ENCODE assay signal across 28 mouse cellular contexts in genomic region chr2:59539796-59540195, GRCm38 (mm10). TPM values are rescaled to one million over a fixed set of nuclear protein-coding genes. Genes with fewer than 3 reads are reported as not detected.
DNase-seq lines count a peak whose midpoint lies in the region; ATAC-seq and TF ChIP-seq lines count a peak whose summit lies in the region.
"Had no signal": no experiment of that assay in that cellular context is flagged by ENCODE, and none has a peak within 500 bp of the region (broad histone marks: within the 10 kb centered on the region; RNA-seq: fewer than 3 reads in every experiment).

No protein-coding gene starts in this region.

- H3K27me3 ChIP-seq in heart, embryonic 14.5 days (ENCODE audit: control insufficient read depth, insufficient read depth, low read length), result no peaks in the 10 kb centered on the region
- no peaks in the 10 kb centered on the region for H3K27me3 ChIP-seq in midbrain, embryonic 11.5 days (ENCODE audit: control insufficient read depth, insufficient read depth, low read length)
- 0 out of 2 replicates have a peak, but pooled peaks cover 3% of the 10 kb centered on the region for H3K27me3 ChIP-seq in midbrain, postnatal 0 days (ENCODE audit: insufficient read depth, low read length)
- H3K27me3 ChIP-seq: embryonic facial prominence, embryonic 15.5 days; limb, embryonic 12.5 days; liver, embryonic 12.5 days had no signal

- intact Hi-C loops in gastrocnemius, adult 2 months (cut with DNase I), result no loop called here
- intact Hi-C loops in heart, postnatal 14 days (cut with DNase I), result loop anchor here (5.0 to 10.0 kb wide), 2 partner anchors 73 to 665 kb away; partner anchors contain the start of genes Baz2b, March7 and Tanc1

- no peak for TF ChIP-seq CTCF in gastrocnemius, adult 2 months (IDR thresholded peaks at IDR 0.05)
- no peak for TF ChIP-seq CTCF in midbrain, postnatal 0 days (IDR thresholded peaks at IDR 0.05)

- DNase-seq in gastrocnemius, adult 2 months, result no peak
- DNase-seq in gastrocnemius, postnatal 25 days, result no peak
- no peak for DNase-seq in heart, postnatal 14 days
- DNase-seq in midbrain, embryonic 11.5 days (ENCODE audit: low spot score, missing footprints), result peak; percentile 28
- no peak for DNase-seq in midbrain, postnatal 0 days (ENCODE audit: low spot score)
- DNase-seq in thymus, adult 18-20 months, result no peak
- DNase-seq: adrenal gland, postnatal 36 days; cerebellum, adult 11 months; cerebellum, adult 9-11 months; kidney, postnatal 25 days; layer of hippocampus, postnatal 36 days; lung, adult 18-20 months; thymus, postnatal 14 days had no signal

- WGBS in heart, embryonic 14.5 days, result 55% methylated on average over 4 of the region's 4 CpGs
- WGBS in midbrain, embryonic 11.5 days, result 71% methylated on average over 4 of the region's 4 CpGs
- WGBS in midbrain, postnatal 0 days, result 68% methylated on average over 4 of the region's 4 CpGs

- H3K4me2 ChIP-seq in heart, embryonic 14.5 days (ENCODE audit: low read length), result no peak overlapping the region
- no peak overlapping the region for H3K4me2 ChIP-seq in midbrain, embryonic 11.5 days
- no peak overlapping the region for H3K4me2 ChIP-seq in midbrain, postnatal 0 days (ENCODE audit: low read depth, low read length, poor library complexity, severe bottlenecking)
- H3K4me2 ChIP-seq: embryonic facial prominence, embryonic 15.5 days; hindbrain, embryonic 12.5 days; limb, embryonic 12.5 days; liver, embryonic 12.5 days; midbrain, embryonic 13.5 days had no signal

- ATAC-seq in heart, embryonic 14.5 days (ENCODE audit: insufficient number of reproducible peaks, insufficient read depth, low FRiP score, low read depth), result no peak
- no peak for ATAC-seq in midbrain, embryonic 11.5 days (ENCODE audit: low FRiP score)
- no peak for ATAC-seq in midbrain, postnatal 0 days (ENCODE audit: low FRiP score)
- ATAC-seq: CD4-positive, CD25-positive, alpha-beta regulatory T cell, adult 4 months; forebrain, embryonic 16.5 days; intestine, postnatal 0 days; liver, embryonic 12.5 days; midbrain, embryonic 13.5 days had no signal

- H3K4me3 ChIP-seq in gastrocnemius, adult 2 months, result no peak overlapping the region
- H3K4me3 ChIP-seq in heart, embryonic 14.5 days (ENCODE audit: control insufficient read depth in 1 of 2, insufficient read depth in 1 of 2, low read depth in 1 of 2, low read length in 2 of 2), result no peak overlapping the region
- H3K4me3 ChIP-seq in midbrain, embryonic 11.5 days (ENCODE audit: low read depth, low read length), result no peak overlapping the region
- no peak overlapping the region for H3K4me3 ChIP-seq in midbrain, postnatal 0 days (ENCODE audit: low read depth, low read length)
- H3K4me3 ChIP-seq: embryonic facial prominence, embryonic 15.5 days; hindbrain, embryonic 12.5 days; limb, embryonic 12.5 days; liver, embryonic 12.5 days; midbrain, embryonic 13.5 days had no signal

- peak overlapping the region; percentile 25; the same call in 1 of the 2 replicates for H3K27ac ChIP-seq in gastrocnemius, adult 2 months
- H3K27ac ChIP-seq in heart, embryonic 14.5 days (replicated peaks in 1 of 2; ENCODE audit: control insufficient read depth in 1 of 2, insufficient read depth in 1 of 2, low read depth in 2 of 2, low read length in 2 of 2), result peak overlapping the region; percentile 48 to 49; a peak in 2 of 4 replicates
- H3K27ac ChIP-seq in midbrain, embryonic 11.5 days (ENCODE audit: low read depth, low read length), result no peak overlapping the region
- no peak overlapping the region for H3K27ac ChIP-seq in midbrain, postnatal 0 days (ENCODE audit: low read depth, low read length)
- H3K27ac ChIP-seq: embryonic facial prominence, embryonic 15.5 days; hindbrain, embryonic 12.5 days; limb, embryonic 12.5 days; liver, embryonic 12.5 days; midbrain, embryonic 13.5 days; stomach, postnatal 0 days had no signal

- H3K36me3 ChIP-seq in heart, embryonic 14.5 days (ENCODE audit: control insufficient read depth, insufficient read depth, low read length), result no peaks in the 10 kb centered on the region
- no peaks in the 10 kb centered on the region for H3K36me3 ChIP-seq in midbrain, embryonic 11.5 days (ENCODE audit: control insufficient read depth, insufficient read depth, low read length)
- H3K36me3 ChIP-seq in midbrain, postnatal 0 days (ENCODE audit: insufficient read depth, low read length), result no peaks in the 10 kb centered on the region
- H3K36me3 ChIP-seq: embryonic facial prominence, embryonic 15.5 days; hindbrain, embryonic 12.5 days; limb, embryonic 12.5 days; liver, embryonic 12.5 days; midbrain, embryonic 13.5 days had no signal

- no peaks in the 10 kb centered on the region for H3K9me3 ChIP-seq in heart, embryonic 14.5 days (ENCODE audit: control insufficient read depth, low read length)
- no peaks in the 10 kb centered on the region for H3K9me3 ChIP-seq in midbrain, embryonic 11.5 days (ENCODE audit: control insufficient read depth, low read length)
- no peaks in the 10 kb centered on the region for H3K9me3 ChIP-seq in midbrain, postnatal 0 days (ENCODE audit: low read length)
- H3K9me3 ChIP-seq: embryonic facial prominence, embryonic 15.5 days; hindbrain, embryonic 12.5 days; limb, embryonic 12.5 days; liver, embryonic 12.5 days; midbrain, embryonic 13.5 days had no signal

- H3K4me1 ChIP-seq in heart, embryonic 14.5 days (ENCODE audit: control insufficient read depth in 2 of 2, insufficient read depth in 2 of 2, low read length in 2 of 2), result peaks cover 6 to 9% of the 10 kb centered on the region in 2 experiments
- peaks cover 10% of the 10 kb centered on the region; the same call in 1 of the 2 replicates for H3K4me1 ChIP-seq in midbrain, embryonic 11.5 days (ENCODE audit: control insufficient read depth, insufficient read depth, low read length)
- no peaks in the 10 kb centered on the region for H3K4me1 ChIP-seq in midbrain, postnatal 0 days (ENCODE audit: insufficient read depth, low read length)
- H3K4me1 ChIP-seq: embryonic facial prominence, embryonic 15.5 days; liver, embryonic 12.5 days had no signal

- H3K9ac ChIP-seq in heart, embryonic 14.5 days (ENCODE audit: low read length), result no peak overlapping the region
- H3K9ac ChIP-seq in midbrain, embryonic 11.5 days (ENCODE audit: low read length), result no peak overlapping the region
- no peak overlapping the region for H3K9ac ChIP-seq in midbrain, postnatal 0 days (replicated peaks; ENCODE audit: low read length, poor library complexity, severe bottlenecking)
- H3K9ac ChIP-seq: embryonic facial prominence, embryonic 15.5 days; hindbrain, embryonic 12.5 days; limb, embryonic 12.5 days; liver, embryonic 12.5 days; midbrain, embryonic 13.5 days had no signal

RNA-seq across cellular contexts. Expression of gene Dapl1, which starts 55.3 kb away (rescaled TPM):
- total RNA-seq in gastrocnemius, adult 2 months (2021), result not detected
- not detected for total RNA-seq in gastrocnemius, postnatal 25 days (2021)
- 1.4 and 1.9 TPM in 2 replicates for polyA plus RNA-seq in heart, embryonic 14.5 days (2014; fragmentation: Nextera tagmentation; extraction: Ambion mirVana)
- not detected for total RNA-seq in heart, postnatal 14 days (2021)
- polyA plus RNA-seq in midbrain, embryonic 11.5 days (2014; fragmentation: Nextera tagmentation; extraction: Ambion mirVana), result 0.42 TPM in 1 of 2 replicates, not detected in the other
- total RNA-seq in midbrain, postnatal 0 days (2014; rRNA removed), result 0.85 TPM in 1 of 2 replicates, not detected in the other
- 5.0 and 5.2 TPM in 2 replicates for polyA plus RNA-seq in midbrain, postnatal 0 days (2015; fragmentation: Nextera tagmentation; extraction: Ambion mirVana)
- total RNA-seq: adrenal gland, adult 18-20 months; adrenal gland, postnatal 36 days; common myeloid progenitor, adult 5-6 weeks; ES-E14; gastrocnemius, postnatal 4 days; layer of hippocampus, postnatal 36 days had no signal
- polyA plus RNA-seq: forebrain, embryonic 16.5 days; liver, embryonic 12.5 days; neural tube, embryonic 11.5 days had no signal

Comparison
In these comparisons a context has a peak if more than half of its experiments do, and no peak if none do; other contexts are left out.
1. H3K27ac ChIP-seq: peak in gastrocnemius, adult 2 months (single experiment) and heart, embryonic 14.5 days (2 of 2); none in midbrain, embryonic 11.5 days (single experiment) and midbrain, postnatal 0 days (single experiment).